Mouse (Mus musculus) myocyte (in vitro differentiated cells): ENCODE data around the gene Cpt1c.
A peak's percentile ranks its signal among the peaks of the same experiment; 100 is the strongest.

Source experiments
- MAX ChIP-seq: IDR thresholded peaks from one replicate; pipeline ENCODE4 v1.6.1; 2011; ENCODE audit warnings: low read depth, mild to moderate bottlenecking, control low read depth
- MYOD1 ChIP-seq, 3 experiments: IDR thresholded peaks; one replicate each; pipeline ENCODE4 v1.6.1; 2011; ENCODE audit warnings: control low read depth in 2 of 3, low read depth in 2 of 3, mild to moderate bottlenecking in 2 of 3, moderate library complexity in 1 of 3; ENCODE audit not compliant: insufficient read length in 2 of 3, control insufficient read depth in 1 of 3
- POLR2A ChIP-seq: IDR thresholded peaks from one replicate; pipeline ENCODE4 v1.6.1; 2011; ENCODE audit warnings: low read depth, mild to moderate bottlenecking, control low read depth, moderate library complexity; ENCODE audit not compliant: insufficient read length
- TCF3 ChIP-seq: IDR thresholded peaks from one replicate; pipeline ENCODE4 v1.6.1; 2011; ENCODE audit warnings: low read depth, control low read depth; ENCODE audit not compliant: insufficient read length
- USF1 ChIP-seq: IDR thresholded peaks from one replicate; pipeline ENCODE4 v1.6.1; 2011; ENCODE audit warnings: low read depth, mild to moderate bottlenecking, control low read depth, moderate library complexity

- TF ChIP-seq POLR2A (peak; percentile 23), MAX (no peak), MYOD1 (IDR thresholded peaks at IDR 0.05; ENCODE audit: control insufficient read depth in 1 of 3, insufficient read length in 2 of 3, low read depth in 2 of 3) (no peak), USF1 (no peak), TCF3 (no peak)
Measured at GRCm38 (mm10) chr7:44974383-44975116, at the start of gene Cpt1c.
